Mouse (Mus musculus) forebrain, embryonic 13.5 days (tissue): ENCODE measurements around the gene Olig1. TPM values are rescaled to one million over a fixed set of nuclear protein-coding genes. Genes with fewer than 3 reads are reported as not detected.

Experiments
- ATAC-seq: fragments of 200-750 bp; cut with Nextera tagmentation; 2 replicates; pipeline ENCODE4 v1.8.0; 2017
- H3K27ac ChIP-seq: fragments of 300-500 bp; sonication (generic); 2 replicates; pipeline ENCODE4 v1.5.1; 2015; ENCODE audit warnings: inconsistent platforms, mild to moderate bottlenecking, moderate library complexity
- H3K27me3 ChIP-seq: fragments of 300-500 bp; sonication (generic); 2 replicates; pipeline ENCODE4 v1.6.1; 2015; ENCODE audit warnings: mild to moderate bottlenecking, inconsistent platforms
- H3K36me3 ChIP-seq: fragments of 300-500 bp; sonication (generic); 2 replicates; pipeline ENCODE4 v1.6.1; 2015; ENCODE audit warnings: mild to moderate bottlenecking, inconsistent platforms; ENCODE audit not compliant: poor library complexity, severe bottlenecking
- H3K4me1 ChIP-seq: fragments of 300-500 bp; sonication (generic); 2 replicates; pipeline ENCODE4 v1.6.1; 2015; ENCODE audit warnings: inconsistent platforms
- H3K4me2 ChIP-seq: fragments of 300-500 bp; sonication (generic); 2 replicates; pipeline ENCODE4 v1.6.1; 2015; ENCODE audit warnings: inconsistent platforms, mild to moderate bottlenecking, moderate library complexity
- H3K4me3 ChIP-seq: fragments of 300-500 bp; sonication (generic); 2 replicates; pipeline ENCODE4 v1.5.1; 2015; ENCODE audit warnings: mild to moderate bottlenecking, inconsistent platforms
- H3K9ac ChIP-seq: fragments of 300-500 bp; sonication (generic); 2 replicates; pipeline ENCODE4 v1.6.1; 2015; ENCODE audit warnings: mild to moderate bottlenecking, inconsistent platforms
- H3K9me3 ChIP-seq: fragments of 300-500 bp; sonication (generic); replicated peaks from 2 replicates; pipeline ENCODE4 v1.6.1; 2016; ENCODE audit warnings: inconsistent platforms
- WGBS: fragments of 180-500 bp; shearing (Covaris S2); methylation state at CpG from one replicate; pipeline ENCODE4 v1.1.7; 2015; 5-methylcytosine and 5-hydroxymethylcytosine counted together
- polyA plus RNA-seq: library from polyadenylated mRNA; unstranded; fragments of >200 nt; fragmentation: Nextera tagmentation; extraction: Ambion mirVana; gene quantifications from 2 replicates; pipeline ENCODE4 v1.2.1, GENCODE M21; 2015

The Olig1 gene
- polyA plus RNA-seq, result 7.5 and 8.7 TPM in 2 replicates

- Histone ChIP-seq H3K36me3 (no peaks in the 10 kb centered on the region), H3K4me2 (peak within 1 kb of the TSS; percentile 92), H3K27ac (no peak within 1 kb of the TSS), H3K9me3 (no peaks in the 10 kb centered on the region), H3K4me3 (peak within 1 kb of the TSS; percentile 49), H3K9ac (peak within 1 kb of the TSS; percentile 38), H3K27me3 (peaks cover 99% of the 10 kb centered on the region), H3K4me1 (peaks cover 29% of the 10 kb centered on the region)
- WGBS, result under 1% methylated on average over 64 of the region's 64 CpGs
- peak; percentile 93 for ATAC-seq
These were observed at the start of gene Olig1 for GRCm38 (mm10) chr16:91269468-91270211. Olig1 (plus strand) TSS chr16:91269772.

- Histone ChIP-seq H3K4me2 (peak overlapping the region; percentile 66), H3K9me3 (peaks cover 4% of the 10 kb centered on the region; the same call in 1 of the 2 replicates), H3K36me3 (no peaks in the 10 kb centered on the region), H3K4me3 (peak overlapping the region; percentile 50), H3K9ac (peak overlapping the region; percentile 60), H3K4me1 (peaks cover 78% of the 10 kb centered on the region), H3K27ac (peak overlapping the region; percentile 63), H3K27me3 (peaks cover 100% of the 10 kb centered on the region)
- no peak for ATAC-seq
- under 1% methylated on average over 25 of the region's 25 CpGs for WGBS
These were observed 47.4 kb upstream of the Olig1 start for GRCm38 (mm10) chr16:91222171-91222642.

- Histone ChIP-seq H3K4me3 (peak overlapping the region; percentile 50), H3K4me1 (peaks cover 83% of the 10 kb centered on the region), H3K27me3 (peaks cover 100% of the 10 kb centered on the region), H3K9me3 (peaks cover 4% of the 10 kb centered on the region; the same call in 1 of the 2 replicates), H3K9ac (peak overlapping the region; percentile 60), H3K4me2 (peak overlapping the region; percentile 66), H3K27ac (peak overlapping the region; percentile 63; the same call in 1 of the 2 replicates), H3K36me3 (no peaks in the 10 kb centered on the region)
- ATAC-seq, result no peak
- 0% methylated on average over 27 of the region's 27 CpGs for WGBS
These were observed 46.8 kb upstream of the Olig1 start for GRCm38 (mm10) chr16:91222643-91223271.

- Histone ChIP-seq H3K9me3 (no peaks in the 10 kb centered on the region), H3K27ac (0 out of 2 replicates have a peak overlapping the region, but pooled peaks have one; percentile 63), H3K4me1 (peaks cover 89% of the 10 kb centered on the region), H3K4me3 (peak overlapping the region; percentile 50), H3K4me2 (peak overlapping the region; percentile 66), H3K9ac (peak overlapping the region; percentile 60; the same call in 1 of the 2 replicates), H3K36me3 (no peaks in the 10 kb centered on the region), H3K27me3 (peaks cover 99% of the 10 kb centered on the region)
- WGBS, result 2% methylated on average over 35 of the region's 35 CpGs
- no peak for ATAC-seq
These were observed 46.1 kb upstream of the Olig1 start for GRCm38 (mm10) chr16:91223327-91224067.

GRCm38 (mm10) chr16:91224068-91224402, 45.5 kb upstream of the Olig1 start:
- peaks cover 94% of the 10 kb centered on the region for H3K4me1 ChIP-seq
- H3K27me3 ChIP-seq, result peaks cover 99% of the 10 kb centered on the region

GRCm38 (mm10) chr16:91224481-91225232, 44.9 kb upstream of the Olig1 start:
- H3K4me2 ChIP-seq, result peak overlapping the region; percentile 66
- H3K36me3 ChIP-seq, result no peaks in the 10 kb centered on the region
- H3K9ac ChIP-seq, result peak overlapping the region; percentile 76
- H3K27me3 ChIP-seq, result peaks cover 99% of the 10 kb centered on the region
- peak; percentile 34; the same call in 1 of the 2 replicates for ATAC-seq
- peak overlapping the region; percentile 50 for H3K4me3 ChIP-seq
- no peak overlapping the region; the same call in 1 of the 2 replicates for H3K27ac ChIP-seq
- 2% methylated on average over 26 of the region's 26 CpGs for WGBS
- H3K4me1 ChIP-seq, result peaks cover 98% of the 10 kb centered on the region
- no peaks in the 10 kb centered on the region for H3K9me3 ChIP-seq

More at GRCm38 (mm10) chr16:91224068-91224402, 45.5 kb upstream of the Olig1 start:
- Histone ChIP-seq H3K9me3 (no peaks in the 10 kb centered on the region), H3K36me3 (no peaks in the 10 kb centered on the region), H3K9ac (no peak overlapping the region), H3K27ac (no peak overlapping the region), H3K4me3 (peak overlapping the region; percentile 50; the same call in 1 of the 2 replicates), H3K4me2 (peak overlapping the region; percentile 66)
- WGBS, result 5% methylated on average over 10 of the region's 10 CpGs
- ATAC-seq, result no peak

- Histone ChIP-seq H3K4me3 (peak within 1 kb of the TSS; percentile 50), H3K9ac (peak within 1 kb of the TSS; percentile 76), H3K4me1 (peaks cover 96% of the 10 kb centered on the region), H3K27ac (no peak within 1 kb of the TSS; the same call in 1 of the 2 replicates), H3K36me3 (no peaks in the 10 kb centered on the region), H3K27me3 (peaks cover 99% of the 10 kb centered on the region), H3K9me3 (no peaks in the 10 kb centered on the region), H3K4me2 (peak within 1 kb of the TSS; percentile 66)
- WGBS, result under 1% methylated on average over 53 of the region's 53 CpGs
- peak; percentile 94 for ATAC-seq
These were observed 44.1 kb upstream of the Olig1 start, which contains the start of gene Olig2 for GRCm38 (mm10) chr16:91225233-91226037. Olig2 (plus strand) TSS chr16:91225457.

GRCm38 (mm10) chr16:91226038-91226882, 43.3 kb upstream of the Olig1 start:
- under 1% methylated on average over 60 of the region's 60 CpGs for WGBS
- peak overlapping the region; percentile 66 for H3K4me2 ChIP-seq
- no peaks in the 10 kb centered on the region for H3K9me3 ChIP-seq
- H3K4me1 ChIP-seq, result peaks cover 88% of the 10 kb centered on the region
- ATAC-seq, result no peak
- peak overlapping the region; percentile 76 for H3K9ac ChIP-seq
- H3K4me3 ChIP-seq, result peak overlapping the region; percentile 50
- no peaks in the 10 kb centered on the region for H3K36me3 ChIP-seq
- H3K27me3 ChIP-seq, result peaks cover 99% of the 10 kb centered on the region
- no peak overlapping the region; the same call in 1 of the 2 replicates for H3K27ac ChIP-seq

GRCm38 (mm10) chr16:91226883-91227759, 42.5 kb upstream of the Olig1 start:
- no peak overlapping the region for H3K27ac ChIP-seq
- under 1% methylated on average over 58 of the region's 85 CpGs for WGBS
- no peak for ATAC-seq
- H3K9ac ChIP-seq, result peak overlapping the region; percentile 76
- H3K27me3 ChIP-seq, result peaks cover 99% of the 10 kb centered on the region
- H3K4me3 ChIP-seq, result peak overlapping the region; percentile 50
- H3K9me3 ChIP-seq, result no peaks in the 10 kb centered on the region
- peak overlapping the region; percentile 66 for H3K4me2 ChIP-seq
- H3K36me3 ChIP-seq, result no peaks in the 10 kb centered on the region
- H3K4me1 ChIP-seq, result peaks cover 85% of the 10 kb centered on the region
